Mouse (Mus musculus): ENCODE results near the gene Tmem60.

- TF ChIP-seq CTCF (IDR thresholded peaks at IDR 0.05; ENCODE audit: control insufficient read depth, insufficient read depth, low read length), result no peak
- no peak for TF ChIP-seq POLR2A (IDR thresholded peaks at IDR 0.05; ENCODE audit: borderline replicate concordance, control insufficient read depth, low read depth, low read length)
These were observed 44.9 kb upstream of the Tmem60 start for GRCm38 (mm10) chr5:20837082-20837481.

Measured in bone marrow, adult 2 months (tissue).